Mouse (Mus musculus) heart, postnatal 0 days (tissue): ENCODE results near the gene Ppil3.

ENCODE experiments used
- CTCF ChIP-seq: IDR thresholded peaks from 2 replicates; pipeline ENCODE4 v1.5.1; 2016; ENCODE audit warnings: antibody characterized with exemption, control low read depth, low read depth
- EP300 ChIP-seq: IDR thresholded peaks from 2 replicates; pipeline ENCODE4 v1.6.1; 2016; ENCODE audit warnings: antibody characterized with exemption, low read depth

GRCm38 (mm10) chr1:58420961-58421360 lies 24.3 kb downstream of the Ppil3 start:
- TF ChIP-seq EP300 (no peak), CTCF (no peak)
